Mouse (Mus musculus): Measurements from ENCODE around the gene Tmem18. TPM values are rescaled to one million over a fixed set of nuclear protein-coding genes. Genes with fewer than 3 reads are reported as not detected.

The Tmem18 gene
- total RNA-seq (2023), result 10 to 100 TPM; 12.4 to 14.7 TPM

DNA sequence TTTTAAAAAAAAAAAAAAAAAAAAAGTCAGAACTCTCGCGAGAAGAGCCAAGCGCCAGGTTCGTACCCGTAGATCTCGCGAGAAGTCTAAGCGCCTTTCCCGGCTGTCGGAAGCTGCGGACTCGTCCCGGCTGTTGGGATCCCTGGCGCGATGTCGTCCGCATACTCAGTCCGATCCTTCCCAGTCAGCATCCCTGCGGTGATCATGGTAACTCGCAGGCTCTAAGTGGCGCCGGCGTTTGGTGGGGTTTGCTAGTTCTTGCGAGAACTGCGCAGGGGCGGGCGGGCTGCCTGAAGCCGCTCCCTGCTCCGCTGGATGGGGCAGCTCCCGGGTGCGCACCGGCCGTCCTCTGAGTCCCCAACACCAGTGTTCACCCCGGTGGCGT, at the start of gene Tmem18:
TSS of gene Tmem18 (plus strand) at position 71 of the 385 bp plus-strand sequence.

Other genes with a start within 250 kb of the Tmem18 start
- gene Sntg2, start 211.1 kb upstream of the Tmem18 start, total RNA-seq (2023), result not detected

Measured in T-cell, adult 66 days (primary cell).